Mouse (Mus musculus): ENCODE results near the gene Gm15023.
"Not testable (repeated sequence)": the region's sequence is repeated elsewhere in the genome, so short reads cannot be mapped to it uniquely, and the experiment has no call there.

Gene Gm15023

DNA sequence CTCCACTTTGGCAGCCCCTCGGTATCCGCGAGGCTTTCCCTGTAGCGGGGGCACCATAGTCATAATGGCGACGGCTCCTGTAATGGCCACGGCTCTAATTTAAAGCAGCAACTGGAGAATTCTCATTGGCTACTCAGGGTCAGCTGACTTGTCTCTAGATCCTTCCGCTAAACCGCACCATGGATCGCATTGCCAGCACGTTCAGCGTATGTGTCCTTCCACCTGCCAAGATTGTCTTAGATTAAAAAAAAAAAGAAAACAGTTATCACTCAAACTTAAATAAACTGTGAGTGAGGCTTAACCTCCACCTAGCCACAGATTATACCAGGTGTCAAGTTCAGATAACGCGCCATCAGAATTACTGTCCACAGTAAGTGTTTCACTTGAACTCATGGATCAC lies at the start of gene Gm15023:
Gene Gm15023, minus strand, starts transcription at position 101 of the 400 bp plus-strand sequence.
- not testable (repeated sequence) for DNase-seq (ENCODE audit: low read depth, low spot score)

DNA sequence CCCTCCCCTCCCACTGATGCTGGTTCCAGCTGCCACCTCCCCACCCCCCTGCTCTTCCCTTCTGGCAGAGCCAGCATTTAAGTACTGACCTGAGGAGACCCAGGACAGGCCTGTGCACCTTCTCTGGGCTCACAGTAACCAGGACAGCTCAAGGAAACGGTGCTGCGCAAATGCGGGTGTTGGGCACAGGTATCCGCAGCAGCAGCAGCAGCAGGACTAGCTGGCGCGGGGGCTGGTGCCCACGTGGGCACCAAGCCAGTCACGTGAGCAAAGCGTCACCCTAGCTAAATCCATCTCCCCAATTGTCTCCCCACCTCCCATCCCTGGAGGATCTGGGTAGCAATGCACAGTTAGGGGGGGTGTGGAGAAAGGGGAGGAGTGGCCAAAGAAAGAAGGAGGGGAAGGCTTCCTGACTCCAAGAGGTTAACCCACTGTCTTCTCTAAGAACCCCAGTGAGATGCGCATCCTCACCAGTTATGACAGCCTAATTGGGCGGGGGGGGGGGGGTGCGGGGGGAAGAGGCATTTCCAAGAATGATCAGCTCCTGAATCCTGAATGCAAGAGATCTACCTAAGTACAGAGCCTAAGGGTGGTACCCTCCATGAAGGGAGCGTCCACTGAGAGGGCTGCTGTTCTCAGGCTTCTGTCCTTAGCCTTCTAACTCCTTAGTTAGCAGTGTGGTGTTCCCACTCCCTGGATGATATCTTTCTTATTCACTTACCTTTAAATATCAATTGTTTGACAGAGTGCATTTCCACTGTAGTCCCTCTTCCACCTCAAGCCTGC lies 33.2 kb upstream of the Gm15023 start, which contains the start of gene Tceal6:
Gene Tceal6, minus strand, starts transcription at position 252 of the 786 bp plus-strand sequence.
- peak; percentile 89 for DNase-seq (ENCODE audit: low read depth, low spot score)

DNA sequence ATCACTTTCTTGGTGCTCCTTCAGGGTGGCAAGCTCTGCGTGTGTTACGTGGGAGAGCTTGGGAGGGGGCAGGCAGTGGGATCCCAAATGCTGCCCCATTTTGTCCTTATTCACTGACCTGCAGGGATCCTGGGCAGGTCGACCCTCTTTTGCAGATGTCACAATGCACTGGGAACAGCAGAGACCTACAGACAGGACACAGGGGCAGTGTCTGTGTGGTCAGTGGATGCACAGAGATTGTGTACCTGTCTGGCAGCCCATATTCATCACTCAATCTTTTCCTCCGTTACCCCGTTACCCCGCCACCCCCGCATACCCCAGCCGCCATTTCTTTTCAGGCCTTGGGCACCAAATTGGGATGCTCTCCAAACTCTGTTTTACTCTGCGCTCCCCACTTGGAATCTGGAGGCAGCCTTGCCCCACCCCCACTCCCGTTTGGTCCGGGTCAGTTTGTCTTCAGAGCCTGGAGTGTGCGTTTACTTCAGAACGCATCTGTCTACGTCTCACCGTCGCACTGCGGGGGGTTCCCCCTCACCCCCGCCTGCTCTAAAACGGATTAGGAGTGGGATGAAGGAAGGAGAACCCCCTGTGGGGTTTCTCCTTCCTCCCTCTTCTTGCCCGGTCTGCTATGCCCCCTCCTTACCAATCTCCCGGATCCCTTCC lies 32.5 kb upstream of the Gm15023 start:
- DNase-seq (ENCODE audit: low read depth, low spot score): peak; percentile 20

DNA sequence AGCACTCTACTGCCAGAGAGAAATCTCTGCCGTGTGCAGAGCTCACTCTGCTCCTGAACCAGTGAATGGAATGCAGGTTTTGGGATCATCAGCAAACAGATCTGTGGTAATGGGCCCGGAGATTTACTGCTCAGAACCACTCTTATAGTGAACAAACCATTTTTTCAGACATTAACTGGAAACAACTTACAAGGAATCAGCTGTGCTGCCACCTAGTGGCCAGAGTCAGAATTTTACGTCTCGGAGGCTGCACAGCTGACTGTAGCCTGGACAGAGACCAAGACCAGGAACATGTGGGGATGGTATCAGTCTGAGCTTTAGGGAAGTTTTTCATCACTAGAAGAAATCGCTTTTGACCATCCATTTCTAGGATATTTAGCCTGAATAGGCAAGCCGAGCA lies 12.5 kb upstream of the Gm15023 start:
- not testable (repeated sequence) for DNase-seq (ENCODE audit: low read depth, low spot score)

DNA sequence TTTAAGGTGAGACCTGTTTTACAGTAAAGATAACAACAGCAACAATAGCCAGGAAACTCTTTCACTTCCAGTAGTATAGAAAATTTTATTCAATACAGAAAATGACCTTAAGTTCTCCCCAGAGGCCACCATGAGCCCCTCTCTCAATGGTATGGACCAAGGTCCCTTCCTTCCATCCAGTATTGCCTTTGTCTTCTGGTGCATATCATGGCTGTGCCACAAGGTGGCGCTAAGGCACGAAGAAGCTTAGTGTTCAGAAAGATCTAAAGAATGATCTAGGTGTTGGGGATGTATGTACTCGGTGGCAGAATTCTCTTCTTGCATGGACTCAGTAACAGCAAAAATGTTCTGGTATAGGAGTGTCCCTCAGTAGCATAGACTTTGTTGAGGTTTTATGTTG lies 11.2 kb upstream of the Gm15023 start:
- DNase-seq (ENCODE audit: low read depth, low spot score): not testable (repeated sequence)
